Mouse (Mus musculus): ENCODE measurements around the gene Cdkl2. TPM values are rescaled to one million over a fixed set of nuclear protein-coding genes. Genes with fewer than 3 reads are reported as not detected.

Cdkl2 gene
- polyA plus RNA-seq, 1 experiment from 2014 or later, result 0.77 TPM

DNA sequence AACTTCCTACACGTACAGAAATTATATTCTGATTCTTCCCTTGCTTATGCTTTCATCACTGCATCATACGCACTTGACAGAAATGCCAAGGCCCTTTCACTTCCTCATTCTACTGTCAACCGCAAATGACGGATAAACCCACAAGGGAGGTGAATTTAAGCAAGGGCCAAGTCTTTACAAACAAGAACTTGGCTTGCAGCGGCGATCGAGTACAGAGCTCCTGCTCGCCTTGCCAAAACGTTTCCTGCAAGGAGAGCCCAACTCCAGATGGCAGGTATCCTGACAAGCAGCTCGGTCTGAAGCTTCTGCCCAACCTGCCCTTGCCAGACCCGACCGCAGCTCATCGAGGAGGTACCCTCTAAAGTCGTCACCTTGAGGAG, 81.4 kb downstream of the Cdkl2 start:
- Histone ChIP-seq H3K27me3 (no peaks in the 10 kb centered on the region), H3K9ac (peak overlapping the region; percentile 78), H3K9me3 (no peaks in the 10 kb centered on the region), H3K4me2 (peak overlapping the region; percentile 64), H3K27ac (peak overlapping the region; percentile 98), H3K36me3 (replicated peaks) (peaks cover 3% of the 10 kb centered on the region), H3K4me1 (peaks cover 26% of the 10 kb centered on the region), H3K4me3 (replicated peaks) (peak overlapping the region; percentile 74)
- ATAC-seq (ENCODE audit: low FRiP score), result no peak
- under 1% methylated on average over 14 of the region's 14 CpGs for WGBS

DNA sequence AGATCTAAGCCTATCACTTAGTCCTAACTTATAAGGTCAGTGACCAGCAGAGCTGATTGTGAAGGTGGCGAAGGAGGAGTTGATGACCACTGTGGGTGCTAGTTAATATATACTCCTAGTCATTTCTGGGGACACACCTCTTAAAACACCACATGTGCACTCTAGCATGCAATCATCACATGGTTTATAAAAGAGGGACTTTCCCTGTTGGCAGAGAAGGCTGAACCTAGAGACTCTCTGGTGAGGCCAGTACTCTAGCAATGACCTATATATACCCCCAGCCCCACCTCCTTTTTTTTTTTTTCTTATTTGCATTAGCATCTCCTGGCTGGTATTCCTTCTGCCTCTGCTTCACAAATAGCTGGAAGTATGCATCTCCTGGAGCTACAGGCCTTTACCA, 82.3 kb downstream of the Cdkl2 start:
- Histone ChIP-seq H3K4me1 (peaks cover 26% of the 10 kb centered on the region), H3K9me3 (no peaks in the 10 kb centered on the region), H3K4me2 (peak overlapping the region; percentile 64), H3K36me3 (replicated peaks) (peaks cover 11% of the 10 kb centered on the region), H3K27ac (no peak overlapping the region), H3K4me3 (replicated peaks) (peak overlapping the region; percentile 74), H3K9ac (0 out of 2 replicates have a peak overlapping the region, but pooled peaks have one; percentile 78), H3K27me3 (no peaks in the 10 kb centered on the region)
- ATAC-seq (ENCODE audit: low FRiP score), result no peak
- 93% methylated on average over 1 of the region's 1 CpGs for WGBS

GRCm38 (mm10) chr5:91960606-91961254, 83.0 kb downstream of the Cdkl2 start:
- Histone ChIP-seq H3K4me1 (peaks cover 26% of the 10 kb centered on the region), H3K36me3 (replicated peaks) (peaks cover 11% of the 10 kb centered on the region), H3K4me3 (replicated peaks) (no peak overlapping the region), H3K27me3 (no peaks in the 10 kb centered on the region), H3K27ac (no peak overlapping the region), H3K9ac (no peak overlapping the region), H3K9me3 (no peaks in the 10 kb centered on the region), H3K4me2 (0 out of 2 replicates have a peak overlapping the region, but pooled peaks have one; percentile 64)
- 78% methylated on average over 3 of the region's 3 CpGs for WGBS
- no peak for ATAC-seq (ENCODE audit: low FRiP score)

DNA sequence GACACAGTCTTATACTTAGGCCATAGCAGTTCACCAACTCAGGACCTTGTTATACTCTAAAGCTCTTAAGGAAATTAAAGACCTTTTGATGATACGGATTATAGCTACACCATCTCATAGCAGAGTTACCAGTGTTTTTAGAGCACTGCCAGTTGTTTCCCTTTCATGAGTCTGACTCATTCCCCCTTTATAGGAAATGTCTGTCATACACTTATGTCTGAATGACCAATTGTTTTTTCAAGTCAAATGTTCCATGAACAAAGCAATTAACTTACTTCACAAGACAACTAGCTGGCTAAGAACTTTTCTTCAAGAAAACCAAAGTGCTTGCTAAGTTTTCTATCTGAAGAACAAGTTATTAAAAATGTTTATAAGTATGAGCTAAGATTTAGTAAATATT, 83.7 kb downstream of the Cdkl2 start:
- Histone ChIP-seq H3K27me3 (no peaks in the 10 kb centered on the region), H3K27ac (no peak overlapping the region), H3K9ac (no peak overlapping the region), H3K9me3 (no peaks in the 10 kb centered on the region), H3K36me3 (replicated peaks) (peaks cover 12% of the 10 kb centered on the region), H3K4me1 (peaks cover 26% of the 10 kb centered on the region), H3K4me2 (no peak overlapping the region), H3K4me3 (replicated peaks) (no peak overlapping the region)
- no peak for ATAC-seq (ENCODE audit: low FRiP score)
- WGBS, result 82% methylated on average over 1 of the region's 1 CpGs

GRCm38 (mm10) chr5:91959096-91959495, 84.6 kb downstream of the Cdkl2 start:
- WGBS, result 96% methylated on average over 1 of the region's 1 CpGs
- no peak for ATAC-seq (ENCODE audit: low FRiP score)
- peaks cover 18% of the 10 kb centered on the region for H3K36me3 ChIP-seq (replicated peaks)

GRCm38 (mm10) chr5:91956991-91957760, 86.5 kb downstream of the Cdkl2 start:
- Histone ChIP-seq H3K27ac (no peak overlapping the region), H3K27me3 (no peaks in the 10 kb centered on the region), H3K4me2 (no peak overlapping the region), H3K36me3 (replicated peaks) (peaks cover 30% of the 10 kb centered on the region), H3K4me3 (replicated peaks) (no peak overlapping the region), H3K9ac (no peak overlapping the region), H3K9me3 (no peaks in the 10 kb centered on the region), H3K4me1 (peaks cover 19% of the 10 kb centered on the region)
- 94% methylated on average over 3 of the region's 3 CpGs for WGBS
- ATAC-seq (ENCODE audit: low FRiP score), result no peak

More at GRCm38 (mm10) chr5:91959096-91959495, 84.6 kb downstream of the Cdkl2 start:
- Histone ChIP-seq H3K9ac (no peak overlapping the region), H3K27me3 (no peaks in the 10 kb centered on the region), H3K4me3 (replicated peaks) (no peak overlapping the region), H3K4me1 (peaks cover 26% of the 10 kb centered on the region), H3K4me2 (no peak overlapping the region), H3K27ac (no peak overlapping the region), H3K9me3 (no peaks in the 10 kb centered on the region)

Other genes starting within 250 kb of the Cdkl2 start
- 61.2 and 65.2 TPM in 2 replicates for gene Rchy1, start 80.8 kb downstream of the Cdkl2 start, polyA plus RNA-seq (2016; fragmentation: Nextera tagmentation; extraction: Ambion mirVana)
- gene Odaph, start 56.4 kb downstream of the Cdkl2 start, polyA plus RNA-seq (2016; fragmentation: Nextera tagmentation; extraction: Ambion mirVana), result not detected in 2 replicates
- gene G3bp2, start 39.8 kb upstream of the Cdkl2 start, polyA plus RNA-seq (2016; fragmentation: Nextera tagmentation; extraction: Ambion mirVana), result 305 and 322 TPM in 2 replicates
- 48.1 and 51.2 TPM in 2 replicates for gene Uso1, start 94.1 kb upstream of the Cdkl2 start, polyA plus RNA-seq (2016; fragmentation: Nextera tagmentation; extraction: Ambion mirVana)
- not detected in 2 replicates for gene U90926, start 171.5 kb upstream of the Cdkl2 start, polyA plus RNA-seq (2016; fragmentation: Nextera tagmentation; extraction: Ambion mirVana)
- 0.14 and 0.34 TPM in 2 replicates for gene Ppef2, start 212.4 kb upstream of the Cdkl2 start, polyA plus RNA-seq (2016; fragmentation: Nextera tagmentation; extraction: Ambion mirVana)
- 3.7 and 4.1 TPM in 2 replicates for gene Naaa, start 234.3 kb upstream of the Cdkl2 start, polyA plus RNA-seq (2016; fragmentation: Nextera tagmentation; extraction: Ambion mirVana)